Mouse (Mus musculus) layer of hippocampus, adult 11-12 months (tissue): Measurements from ENCODE around the gene Gm19345.

Experiments used
- DNase-seq: peaks from one replicate; pipeline ENCODE4 v3.0.0; 2022; ENCODE audit warnings: low spot score

Gm19345 gene

DNA sequence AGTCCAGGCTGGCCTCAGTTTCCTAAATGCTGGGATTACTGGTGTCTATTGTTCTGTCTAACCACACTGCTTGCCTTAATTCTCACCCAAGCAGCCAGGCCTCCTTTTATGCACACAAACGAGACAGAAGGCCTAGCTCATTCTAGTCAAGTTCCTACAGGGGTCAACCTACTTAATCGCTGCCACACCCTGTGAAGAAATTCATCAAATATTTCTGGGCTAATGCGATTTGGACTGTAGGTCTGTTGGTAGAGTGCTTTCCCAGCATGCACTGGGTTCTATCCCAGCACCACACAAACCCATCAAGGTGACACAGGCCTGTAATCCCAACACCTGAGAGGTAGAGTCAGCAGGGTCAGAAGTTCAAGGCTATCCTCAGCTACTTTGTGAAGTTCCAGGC lies 22.1 kb upstream of the Gm19345 start:
- no peak for DNase-seq

DNA sequence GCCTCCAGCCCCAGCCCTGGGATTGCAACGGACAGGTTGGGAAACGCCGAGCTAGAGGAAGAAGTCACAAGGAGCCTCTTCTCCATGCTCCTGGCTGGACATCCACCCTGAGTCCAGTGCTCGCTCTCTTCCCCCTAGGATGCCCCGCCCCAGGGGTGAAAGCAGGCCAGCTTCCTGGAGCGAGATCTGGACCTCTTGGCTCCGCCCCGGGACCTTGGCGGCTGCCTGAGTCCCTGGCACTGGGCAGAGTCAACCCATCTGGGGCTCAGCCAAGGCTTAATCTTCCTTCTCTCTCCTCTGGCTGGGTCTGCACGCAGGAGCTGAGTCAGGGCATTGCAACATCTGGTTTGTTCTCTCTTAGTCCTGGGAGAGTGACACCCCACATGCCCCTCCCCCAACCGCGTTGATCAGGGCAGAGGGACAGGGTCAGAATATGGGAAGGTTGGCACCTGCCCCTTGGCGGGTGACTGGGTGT lies 21.1 kb upstream of the Gm19345 start:
- DNase-seq, result peak; percentile 63

DNA sequence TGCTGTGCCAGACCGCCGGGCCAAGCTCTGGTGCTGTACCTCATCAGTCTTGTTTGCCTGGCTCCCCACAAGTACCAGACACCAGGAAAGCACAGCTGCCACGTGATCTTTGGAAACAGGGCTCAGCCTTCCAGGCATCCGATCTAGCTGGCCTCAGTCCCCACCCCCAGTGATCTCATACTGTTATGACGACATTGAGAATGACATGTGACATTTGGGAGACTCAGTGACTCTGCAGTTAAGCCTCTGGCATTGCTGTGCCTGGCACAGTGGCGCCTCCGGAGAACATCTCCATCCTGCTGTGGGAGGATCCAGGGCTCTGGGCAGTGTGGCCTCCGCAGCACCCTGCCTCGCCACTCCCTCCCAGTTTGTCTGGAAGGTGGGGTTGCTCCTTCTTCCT lies 20.0 kb upstream of the Gm19345 start:
- DNase-seq, result peak; percentile 41

DNA sequence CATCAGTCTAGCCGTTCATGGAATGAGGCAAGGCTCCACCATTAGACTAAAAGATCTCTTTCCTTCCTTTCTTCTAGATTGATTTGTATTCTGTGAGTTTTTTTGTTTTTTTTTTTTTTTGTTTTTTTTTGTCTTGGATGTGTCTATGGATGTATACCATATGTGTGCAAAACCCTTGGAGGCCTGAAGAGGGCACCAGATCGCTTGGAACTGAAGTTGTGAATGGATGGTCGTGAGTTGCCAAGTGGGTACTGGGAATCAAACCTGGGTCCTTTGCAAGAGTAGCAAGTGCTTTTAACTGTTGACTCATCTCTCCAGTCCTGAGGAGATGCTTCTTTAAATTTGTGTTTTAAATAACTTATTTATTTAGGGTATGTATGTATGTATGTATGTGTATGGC lies 17.7 kb upstream of the Gm19345 start:
- DNase-seq, result no peak

DNA sequence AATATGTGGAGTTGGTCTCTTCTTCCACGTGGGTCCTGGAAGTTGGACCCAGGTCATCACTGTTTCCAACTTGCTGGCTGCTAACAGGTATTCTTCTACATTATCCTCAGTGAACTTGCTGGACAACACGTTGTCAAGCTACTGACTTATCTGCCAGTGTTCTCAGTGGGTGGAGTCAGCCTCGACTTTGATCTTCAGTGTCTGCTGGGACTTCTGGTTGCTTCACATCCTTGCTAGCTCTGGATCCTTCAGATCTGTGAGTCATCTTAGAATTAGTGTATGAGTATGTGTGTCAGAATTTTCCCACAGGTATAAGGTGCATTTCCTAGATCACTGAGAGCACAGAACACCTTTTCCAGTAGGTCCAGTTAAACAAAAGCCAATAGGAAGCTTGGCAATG lies 15.0 kb upstream of the Gm19345 start:
- no peak for DNase-seq

DNA sequence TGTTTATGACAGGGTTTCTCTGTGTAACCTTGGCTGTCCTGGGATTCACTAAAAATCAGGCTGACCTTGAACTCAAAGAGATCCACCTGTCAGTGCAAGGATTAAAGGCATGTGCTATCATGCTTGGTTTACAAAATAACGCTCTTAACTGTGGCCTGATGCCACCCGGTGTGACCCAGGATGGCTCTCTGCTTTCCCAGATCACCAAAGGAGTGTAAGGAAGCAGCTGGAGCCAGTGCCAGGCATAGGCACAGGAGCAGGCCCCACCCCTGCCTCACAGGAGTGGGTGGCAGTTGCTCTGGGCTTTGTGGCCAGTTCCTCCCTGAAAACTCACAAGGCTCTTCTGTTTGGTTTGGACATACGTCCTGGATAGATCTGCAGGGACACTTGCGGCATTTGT lies 11.4 kb upstream of the Gm19345 start:
- no peak for DNase-seq

DNA sequence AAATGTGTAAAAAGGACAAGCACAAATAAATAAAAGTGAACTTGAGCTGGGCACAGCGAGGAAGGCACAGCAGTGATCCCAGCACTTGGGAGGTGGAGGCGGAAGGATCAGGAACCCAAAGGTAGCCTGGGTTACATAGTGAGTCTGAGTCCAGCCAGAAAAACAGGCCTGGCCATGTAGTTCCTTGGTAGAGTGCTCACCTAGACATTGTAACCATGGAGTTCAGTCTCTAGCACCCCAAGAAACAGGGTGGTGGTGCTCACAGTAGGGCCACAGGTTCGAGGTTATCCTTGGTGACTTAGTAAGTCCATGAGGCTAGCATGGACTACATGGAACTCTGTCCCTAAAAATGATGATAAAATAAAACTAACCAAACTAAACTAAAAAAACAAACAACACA lies 10.9 kb upstream of the Gm19345 start:
- no peak for DNase-seq

DNA sequence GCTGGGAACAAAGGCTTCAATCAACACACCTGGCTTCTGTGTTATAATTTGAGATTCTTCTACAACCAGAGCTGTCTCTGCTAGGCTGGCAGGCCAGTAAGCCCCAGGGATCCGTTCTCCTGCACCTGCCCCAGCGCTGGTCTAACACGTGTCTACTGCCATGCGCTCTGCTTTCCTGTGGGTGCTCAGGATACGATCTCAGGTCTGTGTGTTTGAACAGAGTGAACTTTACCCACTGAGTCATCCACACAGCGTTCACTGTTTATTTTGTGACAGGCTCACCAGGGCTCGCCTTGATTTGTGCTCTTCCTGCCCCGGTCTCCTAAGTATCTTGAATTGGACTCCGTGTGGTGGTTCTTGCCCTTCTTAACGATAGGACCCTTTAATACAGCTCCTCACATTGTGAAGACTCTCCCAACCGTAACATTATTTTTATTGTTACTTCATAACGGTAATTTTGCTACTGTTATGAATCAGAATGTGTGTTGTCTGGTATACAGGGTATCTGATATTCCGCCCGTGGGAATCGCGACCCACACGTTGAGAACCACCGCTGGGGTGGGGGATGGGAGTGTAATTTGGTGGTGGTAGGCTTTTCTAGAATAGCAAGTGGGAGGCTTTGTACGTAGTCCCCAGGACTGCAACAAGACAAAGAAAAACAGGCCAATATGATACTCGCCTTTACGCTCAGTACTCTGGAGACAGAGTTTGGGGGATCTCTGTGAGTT lies 10.0 kb upstream of the Gm19345 start:
- DNase-seq, result no peak

DNA sequence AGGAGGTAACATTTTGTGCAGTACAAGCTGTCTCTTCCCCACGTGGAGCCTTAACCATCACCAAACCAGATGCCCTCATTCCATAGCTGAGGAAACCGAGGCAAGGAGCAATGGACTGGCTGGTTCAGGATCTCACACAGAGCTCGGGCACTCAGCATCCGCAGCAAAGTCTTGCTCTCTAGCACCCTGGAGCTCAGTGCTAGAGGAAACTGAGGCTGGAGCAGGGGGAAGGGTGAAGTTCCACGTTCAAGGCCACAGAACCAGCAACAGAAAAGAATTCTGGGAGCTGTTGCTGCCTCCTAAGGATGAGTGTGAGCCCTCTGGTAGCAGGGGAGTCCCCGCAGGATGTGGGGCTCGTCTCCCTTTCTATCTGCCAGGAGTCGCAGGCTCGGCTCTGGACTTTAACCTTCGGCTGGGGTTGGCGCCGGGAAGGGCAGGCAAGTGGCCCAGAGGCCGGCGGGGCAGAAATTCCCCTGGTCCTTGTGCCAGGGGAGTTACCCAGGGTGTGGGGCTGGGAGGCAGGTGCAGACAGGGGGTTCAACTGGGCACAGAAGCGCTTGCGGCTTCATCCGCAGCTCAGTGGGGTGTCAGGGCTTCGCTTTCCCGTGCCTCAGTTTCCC lies 8.8 kb upstream of the Gm19345 start:
- DNase-seq, result no peak

DNA sequence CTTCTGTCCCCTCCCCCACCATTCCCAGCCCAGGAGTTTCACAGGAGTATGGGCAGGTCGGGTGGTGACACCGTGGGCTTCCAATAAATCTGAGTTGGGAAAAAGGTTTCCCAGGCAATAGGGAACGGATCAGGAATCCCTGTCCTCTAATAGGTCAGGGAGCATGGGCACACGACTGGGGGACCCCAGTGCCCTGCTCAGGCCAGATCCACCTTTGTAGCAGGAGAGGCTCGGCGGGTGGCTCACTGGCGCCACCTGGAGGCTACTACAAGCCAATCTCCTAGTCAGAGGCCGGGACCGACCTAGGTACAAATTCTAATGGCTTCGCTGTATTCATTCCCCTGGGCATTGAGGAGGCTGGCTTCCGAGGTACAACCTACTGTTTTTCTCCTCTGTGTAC lies 8.2 kb upstream of the Gm19345 start:
- peak; percentile 73 for DNase-seq

DNA sequence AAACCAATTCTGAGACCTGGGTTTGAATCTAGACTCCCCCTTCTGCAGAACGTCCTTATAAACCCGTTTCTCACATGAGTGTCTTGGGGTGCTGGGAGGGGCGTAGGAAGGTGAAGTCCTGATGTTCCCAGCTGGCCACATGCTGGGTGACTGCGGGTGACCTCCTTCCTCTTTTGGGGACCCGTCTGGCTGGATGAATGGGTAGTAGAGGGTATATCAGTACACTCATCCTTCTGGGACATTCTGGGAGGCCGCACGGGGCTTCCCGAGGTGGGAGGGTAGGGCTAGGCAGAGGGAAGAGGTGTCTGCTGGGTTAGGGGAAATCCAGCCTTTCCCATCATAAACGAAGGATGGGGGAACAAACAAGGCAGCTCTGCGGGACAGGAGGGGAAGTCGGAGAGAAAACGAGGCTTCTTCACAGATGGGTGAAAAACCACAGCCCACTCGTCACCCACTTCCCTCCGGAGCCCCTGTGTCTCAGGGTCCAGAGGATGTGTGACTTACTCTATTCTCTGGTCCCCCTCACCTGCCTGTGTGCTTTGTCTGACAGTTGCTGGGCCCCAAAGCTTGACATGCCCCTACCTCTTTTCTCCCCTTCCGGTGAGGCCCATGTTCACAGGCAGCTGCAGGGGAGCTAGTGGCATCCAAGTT lies 7.2 kb upstream of the Gm19345 start:
- no peak for DNase-seq

DNA sequence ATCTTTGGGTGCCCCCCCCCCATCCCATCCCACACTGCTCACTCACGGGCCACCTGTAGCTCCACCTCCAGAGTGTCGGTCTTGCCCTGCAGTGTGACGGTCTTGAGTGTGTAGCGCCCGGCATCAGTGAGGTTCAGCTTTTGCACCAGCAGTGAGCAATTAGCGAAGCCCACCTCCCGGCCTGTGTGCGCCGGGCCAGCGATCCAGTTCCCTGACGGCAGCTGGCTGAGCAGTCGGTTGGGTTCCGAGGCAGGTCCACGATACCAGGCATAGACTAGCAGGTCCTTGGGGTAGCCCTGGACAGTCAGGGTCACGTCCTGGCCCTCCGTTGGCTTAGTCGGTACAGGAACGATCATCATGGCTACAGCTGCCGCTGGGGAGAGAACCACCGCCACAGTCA lies 1.7 kb downstream of the Gm19345 start:
- no peak for DNase-seq

DNA sequence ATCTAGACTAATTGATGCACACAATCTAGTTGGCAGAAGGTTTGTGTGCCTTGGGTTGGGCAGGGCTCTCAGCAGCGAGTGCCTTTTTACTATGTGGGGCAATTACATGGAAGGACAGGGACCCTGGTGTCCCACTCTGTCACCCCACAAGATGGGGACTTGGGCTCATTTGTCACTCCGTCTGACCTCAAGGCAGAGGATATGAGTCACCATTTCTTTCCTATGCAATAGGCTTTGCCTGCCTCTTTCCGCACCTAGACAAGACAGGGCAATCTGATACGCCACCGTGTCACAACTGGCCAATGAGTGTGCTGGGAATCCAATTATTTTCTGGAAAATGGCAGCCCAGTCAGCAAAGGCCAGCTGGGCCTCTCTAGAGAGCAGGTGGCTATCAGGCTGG lies 3.9 kb downstream of the Gm19345 start:
- no peak for DNase-seq

DNA sequence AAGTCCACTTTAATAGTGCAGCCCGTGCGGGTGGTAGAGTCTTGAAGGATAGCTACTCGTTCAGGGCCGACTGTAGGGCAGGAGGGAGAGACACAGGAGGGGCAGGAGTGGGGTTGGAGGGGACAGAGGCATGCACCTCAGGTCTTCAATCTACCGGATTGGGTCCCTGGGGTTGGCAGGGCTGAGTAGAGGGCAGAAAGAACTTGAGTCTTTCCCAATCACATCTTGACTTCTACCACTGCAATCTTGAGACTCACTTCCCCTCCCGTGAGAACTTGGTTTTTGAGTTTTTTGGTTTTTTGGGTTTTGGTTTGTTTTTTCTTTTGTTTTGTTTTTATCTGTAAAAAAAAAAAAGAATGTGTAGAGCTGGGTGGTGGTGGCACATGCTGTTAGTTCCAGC lies 4.5 kb downstream of the Gm19345 start:
- no peak for DNase-seq

DNA sequence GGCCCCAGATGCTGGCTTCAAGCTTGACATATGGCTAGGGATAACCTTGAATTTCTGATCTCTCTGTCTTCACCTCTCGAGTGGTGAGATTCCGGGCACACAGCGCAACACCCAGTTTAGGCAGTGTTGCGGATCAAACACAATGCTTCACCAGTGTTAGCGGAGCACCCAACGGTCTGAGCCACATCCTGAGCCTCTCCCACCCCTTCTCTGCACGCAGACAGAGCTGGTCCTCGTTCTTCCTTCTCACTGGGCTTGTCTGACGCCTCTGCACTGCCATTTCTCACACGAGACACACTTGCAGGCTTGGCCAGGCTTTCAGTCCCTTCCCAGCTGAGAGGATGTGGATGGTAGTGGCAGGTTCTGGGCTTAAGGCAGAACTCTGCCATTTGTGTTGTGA lies 7.9 kb downstream of the Gm19345 start:
- no peak for DNase-seq

DNA sequence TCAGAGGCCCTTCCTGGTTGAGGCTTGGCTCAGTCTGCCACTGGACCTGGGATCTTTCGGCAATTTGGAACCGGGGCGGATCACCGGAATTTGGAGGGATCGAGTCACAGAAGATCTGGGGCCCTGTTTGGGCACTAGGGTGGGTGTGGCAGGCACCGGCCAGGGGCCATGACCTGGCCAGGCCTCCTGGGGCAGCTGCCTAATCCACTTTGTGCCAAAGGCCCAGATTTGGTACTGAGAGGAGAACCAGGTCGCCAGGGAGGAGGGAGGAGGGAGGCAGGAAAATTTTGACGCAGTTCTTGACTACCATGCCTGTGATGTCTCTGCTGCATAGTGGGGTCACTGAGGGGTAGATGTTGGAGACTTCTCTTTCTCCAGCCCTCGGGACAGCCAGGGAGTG lies 9.4 kb downstream of the Gm19345 start, which contains the start of gene Ceacam16:
Ceacam16 (minus strand) TSS at position 101 of the 400 bp plus-strand sequence.
- no peak for DNase-seq

DNA sequence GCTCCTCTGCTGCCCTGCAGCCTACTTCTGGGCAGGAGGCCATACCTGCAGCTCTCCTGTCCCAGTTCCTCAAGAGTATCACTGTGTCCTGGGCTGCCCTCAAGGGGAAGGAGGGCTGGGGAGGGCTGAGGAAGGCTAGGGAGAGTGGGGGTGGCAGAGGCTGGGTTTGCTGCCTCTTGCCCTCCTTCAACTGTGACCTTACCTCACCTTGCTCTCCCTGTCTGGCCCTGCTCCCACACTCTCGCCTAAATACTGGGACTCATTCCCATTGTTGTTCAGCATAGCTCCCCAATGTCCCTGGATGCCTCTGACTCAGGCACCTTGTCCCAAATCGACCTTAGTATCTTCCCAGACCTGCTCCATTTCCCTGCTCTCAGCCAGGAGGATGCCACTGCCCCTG lies 12.4 kb downstream of the Gm19345 start:
- DNase-seq, result no peak

DNA sequence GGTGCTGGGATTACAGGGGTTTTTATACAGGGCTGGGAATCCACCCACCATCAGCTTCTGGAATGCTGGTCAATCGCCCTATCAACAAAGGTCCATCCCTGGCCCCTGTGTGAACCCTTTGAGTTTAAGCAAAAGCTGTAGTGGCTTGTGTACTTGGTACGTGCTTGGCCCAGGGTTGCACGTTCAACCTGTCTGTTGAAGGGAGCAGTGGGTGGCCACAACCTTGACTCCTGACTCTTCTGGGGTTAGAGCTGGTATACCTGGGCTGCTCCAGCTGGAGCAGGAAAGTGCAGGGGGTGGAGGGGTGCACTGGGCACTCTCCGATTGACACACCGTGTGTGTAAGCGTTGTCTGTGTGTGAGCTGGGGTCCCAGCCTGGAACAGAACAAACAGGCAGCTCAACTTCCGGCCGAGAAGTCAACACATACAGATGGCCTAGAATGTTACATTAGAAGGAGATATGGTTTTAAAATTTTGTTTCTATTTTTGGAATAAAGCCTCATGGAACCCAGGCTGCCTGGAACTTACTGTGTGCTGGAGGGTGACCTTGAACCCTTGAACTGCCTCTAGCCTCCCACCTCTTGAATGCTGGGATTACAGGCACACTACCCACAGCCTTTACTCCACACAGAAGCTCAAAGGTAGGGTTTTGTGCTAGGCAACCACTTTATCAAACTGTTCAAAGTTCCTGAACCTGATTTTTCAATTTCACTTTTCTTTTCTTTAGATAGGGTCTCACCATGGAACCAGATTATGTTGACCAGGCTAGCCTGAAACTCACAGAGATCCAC lies 13.6 kb downstream of the Gm19345 start:
- no peak for DNase-seq

DNA sequence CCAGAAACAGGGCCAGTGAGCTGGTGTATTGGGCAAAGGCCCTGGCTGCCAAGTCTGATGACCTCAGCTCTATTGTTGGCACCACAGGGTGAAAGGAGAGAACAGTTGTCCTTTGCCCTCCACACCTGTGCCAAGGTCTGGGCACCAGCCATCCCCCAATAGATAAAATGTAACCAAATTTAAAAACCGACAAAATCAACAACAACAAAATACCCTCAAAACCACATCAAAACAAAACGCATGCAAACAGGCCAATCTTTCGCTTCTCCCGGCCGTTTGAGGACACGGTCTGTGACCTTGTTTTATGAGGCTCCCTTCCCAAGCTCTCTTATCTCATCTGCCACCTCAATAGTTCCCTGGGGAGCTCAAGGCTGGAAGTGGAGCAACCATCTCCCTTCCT lies 14.7 kb downstream of the Gm19345 start:
- DNase-seq, result no peak

DNA sequence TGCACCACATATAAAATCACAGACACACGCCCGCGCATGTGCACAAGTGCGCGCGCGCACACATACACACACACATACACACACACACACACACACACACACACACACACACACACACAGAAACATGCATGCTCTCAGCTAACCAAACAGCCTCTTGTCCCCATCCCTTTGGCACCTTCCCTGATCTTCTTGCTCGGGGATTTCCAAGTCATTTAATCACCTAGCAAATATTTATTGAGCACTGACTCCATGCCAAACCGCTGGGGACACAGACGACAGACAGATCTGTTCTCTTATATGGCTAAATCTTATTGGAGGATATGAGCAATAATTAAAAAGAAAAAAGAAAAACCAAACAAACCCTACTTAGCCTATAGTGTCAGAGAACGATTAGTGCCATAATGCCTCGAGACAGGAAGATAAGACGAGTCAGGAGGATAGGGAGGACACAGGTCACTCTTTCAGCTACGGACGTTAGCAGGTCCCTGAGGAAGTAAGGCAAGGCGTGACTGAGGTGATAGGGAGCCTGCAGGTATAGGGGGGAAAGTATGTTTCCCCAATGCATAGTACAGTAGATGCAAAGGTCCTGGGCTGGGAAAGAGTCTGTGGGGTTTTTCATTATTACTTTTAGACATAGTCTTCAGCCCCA lies 16.1 kb downstream of the Gm19345 start:
- no peak for DNase-seq

DNA sequence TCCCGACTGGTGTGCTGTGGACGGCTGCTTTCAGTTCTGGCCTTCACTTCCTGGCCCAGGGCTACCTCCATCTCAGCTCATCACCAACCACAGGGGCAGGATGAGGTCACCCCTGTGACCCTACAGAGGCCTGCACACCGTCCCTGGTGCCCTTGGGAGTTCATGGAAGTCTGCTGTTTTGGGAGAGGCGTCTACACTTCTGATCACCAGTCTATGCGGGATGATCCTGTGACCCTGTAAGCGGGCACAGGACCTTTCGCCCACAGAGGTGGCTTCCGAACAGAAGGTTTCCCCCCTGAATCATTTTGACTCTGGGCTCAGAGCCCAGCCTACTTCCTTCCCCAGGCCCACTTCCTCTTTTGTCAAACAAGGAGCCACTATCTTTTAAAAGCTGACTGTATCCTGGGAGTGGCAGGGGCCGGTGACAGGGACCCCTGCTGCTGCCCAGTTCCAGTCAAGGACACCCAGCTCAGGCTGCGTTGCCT lies 19.4 kb downstream of the Gm19345 start:
- DNase-seq, result peak; percentile 33
